Mouse (Mus musculus) heart, postnatal 0 days (tissue): ENCODE measurements around the gene Slc25a19.

Source experiments
- CTCF ChIP-seq: IDR thresholded peaks from 2 replicates; pipeline ENCODE4 v1.5.1; 2016; ENCODE audit warnings: antibody characterized with exemption, control low read depth, low read depth
- EP300 ChIP-seq: IDR thresholded peaks from 2 replicates; pipeline ENCODE4 v1.6.1; 2016; ENCODE audit warnings: antibody characterized with exemption, low read depth

GRCm38 (mm10) chr11:115595209-115595608, 32.9 kb downstream of the Slc25a19 start:
- TF ChIP-seq CTCF, result no peak
- no peak for TF ChIP-seq EP300
